Comparison of ENCODE assay signal across 13 mouse cellular contexts in the genomic region with DNA sequence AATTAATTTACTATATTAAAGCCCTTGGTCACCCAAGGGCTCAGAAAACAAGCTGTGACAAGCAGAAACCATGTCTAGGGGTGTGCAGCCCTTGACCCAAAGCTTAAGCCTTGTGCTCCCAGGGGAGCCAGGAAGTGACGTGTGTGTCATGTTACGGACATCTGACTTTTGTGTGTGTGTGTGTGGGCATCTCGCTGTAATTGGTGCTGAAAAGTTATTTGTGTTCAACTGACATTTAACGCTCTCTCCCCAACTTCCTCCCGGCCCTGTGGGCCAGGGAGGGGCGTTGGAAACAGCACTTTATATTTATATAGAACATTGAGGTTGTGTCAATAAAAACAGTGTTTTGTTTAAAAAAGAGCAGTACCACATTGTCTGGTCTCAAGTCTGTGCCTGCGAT. TPM values are rescaled to one million over a fixed set of nuclear protein-coding genes. Genes with fewer than 3 reads are reported as not detected.
DNase-seq lines count a peak whose midpoint lies in the region; ATAC-seq and TF ChIP-seq lines count a peak whose summit lies in the region.
"Had no signal": no experiment of that assay in that cellular context is flagged by ENCODE, and none has a peak within 500 bp of the region (broad histone marks: within the 10 kb centered on the region; RNA-seq: fewer than 3 reads in every experiment).

No protein-coding gene starts in this region.

- 61% methylated on average over 7 of the region's 7 CpGs for WGBS in heart, postnatal 0 days

- intact Hi-C loops in heart, postnatal 36 days (cut with DNase I): no loop called here

- no peak for TF ChIP-seq EP300 in heart, postnatal 0 days (IDR thresholded peaks at IDR 0.05; ENCODE audit: low read depth)

- no peak for TF ChIP-seq CTCF in heart, postnatal 0 days (IDR thresholded peaks at IDR 0.05; ENCODE audit: low read depth)

- no peak overlapping the region for H3K9ac ChIP-seq in heart, postnatal 0 days (replicated peaks; ENCODE audit: low read depth, low read length)

- H3K4me3 ChIP-seq in heart, postnatal 0 days (ENCODE audit: low read depth, low read length): peak overlapping the region; percentile 58; the same call in 1 of the 2 replicates

- H3K27me3 ChIP-seq in heart, postnatal 0 days (ENCODE audit: control insufficient read depth, insufficient read depth, low read length): peaks cover 16% of the 10 kb centered on the region

- H3K36me3 ChIP-seq in heart, postnatal 0 days (replicated peaks; ENCODE audit: control insufficient read depth, insufficient read depth, low read length): no peaks in the 10 kb centered on the region

- no peaks in the 10 kb centered on the region for H3K4me1 ChIP-seq in heart, postnatal 0 days (ENCODE audit: control insufficient read depth, insufficient read depth)

- no peak for ATAC-seq in heart, postnatal 0 days (ENCODE audit: insufficient read depth, low read depth)
- no peak for ATAC-seq in frontal cortex, adult (ENCODE audit: low TSS enrichment)
- ATAC-seq in megakaryocyte progenitor cell, adult 5-6 weeks (replicated peaks; ENCODE audit: poor library complexity): no peak

- H3K9me3 ChIP-seq in heart, postnatal 0 days (replicated peaks; ENCODE audit: control insufficient read depth, low read length): no peaks in the 10 kb centered on the region

- H3K4me2 ChIP-seq in heart, postnatal 0 days (ENCODE audit: low read depth, low read length): peak overlapping the region; percentile 85

- DNase-seq in heart, postnatal 0 days (ENCODE audit: low spot score): no peak
- no peak for DNase-seq in heart, postnatal 36 days
- peak; percentile 73 for DNase-seq in 416B (ENCODE audit: low read depth)
- peak; percentile 62 for DNase-seq in T-cell, adult 2 months (ENCODE audit: low spot score)
- DNase-seq in lung, postnatal 36 days: peak; percentile 51
- DNase-seq in layer of hippocampus, postnatal 36 days: no peak

- H3K27ac ChIP-seq in heart, postnatal 0 days (ENCODE audit: low read depth): no peak overlapping the region

RNA-seq across cellular contexts. Expression of gene Astl, which starts 0.4 kb away (rescaled TPM):
- not detected in 2 replicates for total RNA-seq in heart, postnatal 0 days (2014; rRNA removed; ENCODE audit: low replicate concordance)
- polyA plus RNA-seq in heart, postnatal 0 days (2015; fragmentation: Nextera tagmentation; extraction: Ambion mirVana): not detected in 2 replicates
- not detected for total RNA-seq in heart, postnatal 36 days (2021)
- not detected for total RNA-seq in layer of hippocampus, postnatal 36 days (2021)
- 0.15 and 0.30 TPM in 2 replicates for total RNA-seq in megakaryocyte progenitor cell, adult 5-6 weeks (2015)
- total RNA-seq in megakaryocyte progenitor cell, adult 5-6 weeks (2017): 0.24 TPM in 1 of 2 replicates, not detected in the other
- total RNA-seq: liver, adult 2 months; MEL had no signal
- polyA plus RNA-seq: brain, embryonic 14.5 days; intestine, embryonic 14.5 days; liver, adult 2 months; testis, adult 2 months had no signal

RNA-seq across cellular contexts. Expression of gene Dusp2, which starts 2.1 kb away (rescaled TPM):
- total RNA-seq in heart, postnatal 0 days (2014; rRNA removed; ENCODE audit: low replicate concordance): 6.8 and 13.8 TPM in 2 replicates
- 5.1 and 7.3 TPM in 2 replicates for polyA plus RNA-seq in heart, postnatal 0 days (2015; fragmentation: Nextera tagmentation; extraction: Ambion mirVana)
- total RNA-seq in heart, postnatal 36 days (2021): under 1 TPM; 0.36 to 0.38 TPM
- total RNA-seq in layer of hippocampus, postnatal 36 days (2021): 1 to 10 TPM in 1 of 2 experiments, under 1 TPM in 1; 0.53 to 1.1 TPM
- 76.0 and 76.5 TPM in 2 replicates for total RNA-seq in megakaryocyte progenitor cell, adult 5-6 weeks (2015)
- 83.2 and 90.0 TPM in 2 replicates for total RNA-seq in megakaryocyte progenitor cell, adult 5-6 weeks (2017)

RNA-seq across cellular contexts. Expression of gene Adra2b, which starts 25.0 kb away (rescaled TPM):
- 1.1 and 2.0 TPM in 2 replicates for total RNA-seq in heart, postnatal 0 days (2014; rRNA removed; ENCODE audit: low replicate concordance)
- polyA plus RNA-seq in heart, postnatal 0 days (2015; fragmentation: Nextera tagmentation; extraction: Ambion mirVana): 0.67 and 0.71 TPM in 2 replicates
- 1 to 10 TPM in 1 of 2 experiments, under 1 TPM in 1; 0.80 to 1.2 TPM for total RNA-seq in heart, postnatal 36 days (2021)
- under 1 TPM in 1 of 2 experiments, not detected in 1; 0.07 TPM for total RNA-seq in layer of hippocampus, postnatal 36 days (2021)
- total RNA-seq in megakaryocyte progenitor cell, adult 5-6 weeks (2015): not detected in 2 replicates
- not detected in 2 replicates for total RNA-seq in megakaryocyte progenitor cell, adult 5-6 weeks (2017)
- total RNA-seq: MEL had no signal

Comparison
In these comparisons a context has a peak if more than half of its experiments do, and no peak if none do; other contexts are left out.
1. DNase-seq: peak in 416B (single experiment), T-cell, adult 2 months (single experiment) and lung, postnatal 36 days (single experiment); none in heart, postnatal 0 days (single experiment), heart, postnatal 36 days (0 of 2) and layer of hippocampus, postnatal 36 days (0 of 2).